Mouse (Mus musculus) heart, adult 9 months (tissue): ENCODE results near the gene Hist1h1e.
"Not testable (repeated sequence)": the region's sequence is repeated elsewhere in the genome, so short reads cannot be mapped to it uniquely, and the experiment has no call there.

Experiments used
- DNase-seq, 2 experiments: peaks; one replicate each; pipeline ENCODE4 v3.0.0; 2022; ENCODE audit warnings: low spot score in 2 of 2

Gene Hist1h1e

GRCm38 (mm10) chr13:23573034-23573897 lies 49.1 kb downstream of the Hist1h1e start:
- not testable (repeated sequence) for DNase-seq

GRCm38 (mm10) chr13:23572218-23573033 lies 49.9 kb downstream of the Hist1h1e start:
- no peak for DNase-seq

- DNase-seq: not testable (repeated sequence)
Observed at GRCm38 (mm10) chr13:23571504-23572217, 50.7 kb downstream of the Hist1h1e start.

- peak; percentile 85 to 94 for DNase-seq
Observed at GRCm38 (mm10) chr13:23571022-23571503, 51.3 kb downstream of the Hist1h1e start, which contains the start of the genes Hist1h2ae and Hist1h2bg. Gene Hist1h2ae, minus strand, starts transcription at chr13:23571220. Gene Hist1h2bg, plus strand, starts transcription at chr13:23571396.
